Mouse (Mus musculus) cerebellum, adult 2 months (tissue): Measurements from ENCODE around the gene Cox4i2. TPM values are rescaled to one million over a fixed set of nuclear protein-coding genes. Genes with fewer than 3 reads are reported as not detected.

Source experiments
- DNase-seq, 2 experiments: peaks; one replicate each; pipeline ENCODE4 v3.0.0; 2021
- H3K27ac ChIP-seq: fragments of 200-500 bp; 2 replicates; pipeline ENCODE4 v1.5.1; 2012; ENCODE audit warnings: low read length, control low read depth, inconsistent platforms; ENCODE audit not compliant: insufficient read depth
- H3K27me3 ChIP-seq: fragments of 200-500 bp; 2 replicates; pipeline ENCODE4 v1.6.1; 2012; ENCODE audit warnings: inconsistent platforms, mild to moderate bottlenecking, low read length, moderate library complexity; ENCODE audit not compliant: control insufficient read depth, insufficient read depth
- H3K4me1 ChIP-seq: fragments of 200-500 bp; 2 replicates; pipeline ENCODE4 v1.6.1; 2011; ENCODE audit warnings: low read length; ENCODE audit not compliant: control insufficient read depth, insufficient read depth
- H3K4me3 ChIP-seq: fragments of 200-500 bp; replicated peaks from 2 replicates; pipeline ENCODE3; 2011; ENCODE audit warnings: mild to moderate bottlenecking, low read depth, low read length, control low read depth; ENCODE audit not compliant: insufficient read depth
- CTCF ChIP-seq: fragments of 200-500 bp; IDR thresholded peaks from 2 replicates; pipeline ENCODE4 v1.5.1; 2011; ENCODE audit warnings: low read depth, mild to moderate bottlenecking, control low read depth, low read length, moderate library complexity, borderline replicate concordance; ENCODE audit not compliant: insufficient read depth
- POLR2A ChIP-seq: fragments of 200-500 bp; IDR thresholded peaks from 2 replicates; pipeline ENCODE4 v1.6.1; 2011; ENCODE audit warnings: low read length, control low read depth, borderline replicate concordance; ENCODE audit not compliant: insufficient read depth
- WGBS: fragments of 180-500 bp; shearing (Covaris S2); methylation state at CpG from one replicate; pipeline ENCODE4 v1.1.7; 2018; 5-methylcytosine and 5-hydroxymethylcytosine counted together
- polyA plus RNA-seq: library from polyadenylated mRNA; depleted of rRNA; stranded (reverse); fragments of >200 nt; gene quantifications from 2 replicates; pipeline ENCODE4 v1.2.3, GENCODE M21; 2012

Cox4i2 gene
- polyA plus RNA-seq, 1 experiment = 9.2 TPM

- no peaks in the 10 kb centered on the region for H3K27me3 ChIP-seq
- H3K27ac ChIP-seq = no peak overlapping the region
- TF ChIP-seq POLR2A (no peak), CTCF (no peak)
- H3K4me1 ChIP-seq = peaks cover 30% of the 10 kb centered on the region
- no peak for DNase-seq
- no peak overlapping the region for H3K4me3 ChIP-seq
- WGBS = 48% methylated on average over 2 of the region's 2 CpGs
These were observed 22.5 kb downstream of the Cox4i2 start for GRCm38 (mm10) chr2:152776435-152776834.

- Histone ChIP-seq H3K4me3 (no peak overlapping the region), H3K4me1 (peaks cover 36% of the 10 kb centered on the region), H3K27ac (no peak overlapping the region), H3K27me3 (no peaks in the 10 kb centered on the region)
- 97% methylated on average over 3 of the region's 3 CpGs for WGBS
- no peak for TF ChIP-seq CTCF
- no peak for TF ChIP-seq POLR2A
- DNase-seq = no peak
These were observed 23.1 kb downstream of the Cox4i2 start for GRCm38 (mm10) chr2:152777081-152777480.

GRCm38 (mm10) chr2:152780466-152780865, 26.5 kb downstream of the Cox4i2 start:
- peak overlapping the region; percentile 33; the same call in 1 of the 2 replicates for H3K27ac ChIP-seq
- no peak for DNase-seq
- H3K4me3 ChIP-seq = no peak overlapping the region
- H3K4me1 ChIP-seq = peaks cover 63% of the 10 kb centered on the region
- no peak for TF ChIP-seq POLR2A
- no peak for TF ChIP-seq CTCF
- WGBS = 83% methylated on average over 2 of the region's 2 CpGs
- H3K27me3 ChIP-seq = no peaks in the 10 kb centered on the region

- peaks cover 65% of the 10 kb centered on the region for H3K4me1 ChIP-seq
- TF ChIP-seq CTCF (no peak), POLR2A (no peak)
- peak overlapping the region; percentile 33; the same call in 1 of the 2 replicates for H3K27ac ChIP-seq
- peak in 1 of 2 experiments; percentile 23 for DNase-seq
- 39% methylated on average over 3 of the region's 3 CpGs for WGBS
- H3K4me3 ChIP-seq = no peak overlapping the region
- H3K27me3 ChIP-seq = no peaks in the 10 kb centered on the region
These were observed 27.2 kb downstream of the Cox4i2 start for GRCm38 (mm10) chr2:152781031-152781711.

GRCm38 (mm10) chr2:152782656-152783055, 28.7 kb downstream of the Cox4i2 start:
- H3K4me1 ChIP-seq = peaks cover 58% of the 10 kb centered on the region
- 30% methylated on average over 5 of the region's 5 CpGs for WGBS
- peak in 1 of 2 experiments; percentile 34 for DNase-seq
- TF ChIP-seq POLR2A (no peak), CTCF (no peak)
- H3K27ac ChIP-seq = peak overlapping the region; percentile 72
- H3K4me3 ChIP-seq = no peak overlapping the region
- H3K27me3 ChIP-seq = no peaks in the 10 kb centered on the region

- DNase-seq = no peak
- H3K4me3 ChIP-seq = no peak overlapping the region
- H3K27me3 ChIP-seq = no peaks in the 10 kb centered on the region
- WGBS = 59% methylated on average over 5 of the region's 5 CpGs
- peak overlapping the region; percentile 72; the same call in 1 of the 2 replicates for H3K27ac ChIP-seq
- TF ChIP-seq POLR2A (no peak), CTCF (no peak)
- H3K4me1 ChIP-seq = peaks cover 59% of the 10 kb centered on the region
These were observed 29.3 kb downstream of the Cox4i2 start for GRCm38 (mm10) chr2:152783241-152783640.

- WGBS = 67% methylated on average over 8 of the region's 8 CpGs
- no peak for DNase-seq
- TF ChIP-seq CTCF = no peak
- TF ChIP-seq POLR2A = no peak
- peak overlapping the region; percentile 93 for H3K27ac ChIP-seq
- H3K4me1 ChIP-seq = peaks cover 63% of the 10 kb centered on the region
- H3K27me3 ChIP-seq = no peaks in the 10 kb centered on the region
- no peak overlapping the region for H3K4me3 ChIP-seq
These were observed 30.7 kb downstream of the Cox4i2 start for GRCm38 (mm10) chr2:152784640-152785039.
